Mouse (Mus musculus): ENCODE measurements around the gene Higd2a. TPM values are rescaled to one million over a fixed set of nuclear protein-coding genes. Genes with fewer than 3 reads are reported as not detected.

Gene Higd2a
- total RNA-seq, 1 experiment: 108 TPM

DNA sequence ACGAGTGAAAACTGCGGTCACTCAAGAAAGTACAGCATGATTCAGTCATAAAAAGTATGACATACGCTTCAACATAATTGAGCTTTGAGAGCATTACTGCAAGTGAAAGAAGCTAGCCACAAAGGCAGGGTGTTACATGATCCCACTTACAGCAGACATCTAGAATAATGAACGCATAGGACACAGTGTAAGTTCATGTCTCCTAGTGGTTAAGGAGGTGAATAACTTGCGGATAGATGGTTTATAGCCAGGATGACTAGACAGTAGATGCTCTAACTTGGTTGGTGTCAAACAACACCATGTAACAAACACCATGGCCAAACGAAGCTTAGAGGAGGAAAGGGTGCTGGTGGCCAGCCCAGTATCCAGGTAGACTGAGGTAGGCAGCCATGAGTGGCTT, 27.0 kb downstream of the Higd2a start:
- in situ Hi-C loops (cut with MboI; ENCODE audit: low sequenced_read_pairs in 2 of 2, unreplicated experiment in 2 of 2): no loop called here
- H3K4me3 ChIP-seq (ENCODE audit: insufficient read depth in 1 of 2, low read depth in 1 of 2, low read length in 2 of 2, poor library complexity in 1 of 2, severe bottlenecking in 1 of 2): no peak overlapping the region
- no peaks in the 10 kb centered on the region for H3K9me3 ChIP-seq (ENCODE audit: control insufficient read depth, insufficient read depth, low read depth, low read length)
- no peak overlapping the region for H3K9ac ChIP-seq (ENCODE audit: insufficient read depth, low read depth, low read length, poor library complexity, severe bottlenecking)
- H3K4me1 ChIP-seq (ENCODE audit: control insufficient read depth in 2 of 2, insufficient read depth in 2 of 2, low read length in 2 of 2, poor library complexity in 1 of 2): peaks cover 0 to 4% of the 10 kb centered on the region in 2 experiments; a peak in 1 of 4 replicates
- peak overlapping the region; percentile 36; the same call in 1 of the 2 replicates for H3K27ac ChIP-seq (ENCODE audit: insufficient read depth, low read depth, low read length, poor library complexity, severe bottlenecking)
- no peak for TF ChIP-seq HCFC1 (IDR thresholded peaks at IDR 0.05; ENCODE audit: borderline replicate concordance, insufficient read depth, low read length)
- no peak for TF ChIP-seq MAFK (IDR thresholded peaks at IDR 0.05; ENCODE audit: insufficient read depth, low read depth, low read length)
- no peak for TF ChIP-seq ZNF384 (IDR thresholded peaks at IDR 0.05; ENCODE audit: low read depth, low read length)
- TF ChIP-seq ZC3H11A (IDR thresholded peaks at IDR 0.05; ENCODE audit: borderline replicate concordance, low read depth, low read length): no peak
- TF ChIP-seq CHD2 (IDR thresholded peaks at IDR 0.05; ENCODE audit: low read depth, low read length): no peak
- DNase-seq (ENCODE audit: low read depth, low spot score): no peak
- no peaks in the 10 kb centered on the region for H3K36me3 ChIP-seq (ENCODE audit: control insufficient read depth, insufficient read depth, low read length, poor library complexity, severe bottlenecking)

DNA sequence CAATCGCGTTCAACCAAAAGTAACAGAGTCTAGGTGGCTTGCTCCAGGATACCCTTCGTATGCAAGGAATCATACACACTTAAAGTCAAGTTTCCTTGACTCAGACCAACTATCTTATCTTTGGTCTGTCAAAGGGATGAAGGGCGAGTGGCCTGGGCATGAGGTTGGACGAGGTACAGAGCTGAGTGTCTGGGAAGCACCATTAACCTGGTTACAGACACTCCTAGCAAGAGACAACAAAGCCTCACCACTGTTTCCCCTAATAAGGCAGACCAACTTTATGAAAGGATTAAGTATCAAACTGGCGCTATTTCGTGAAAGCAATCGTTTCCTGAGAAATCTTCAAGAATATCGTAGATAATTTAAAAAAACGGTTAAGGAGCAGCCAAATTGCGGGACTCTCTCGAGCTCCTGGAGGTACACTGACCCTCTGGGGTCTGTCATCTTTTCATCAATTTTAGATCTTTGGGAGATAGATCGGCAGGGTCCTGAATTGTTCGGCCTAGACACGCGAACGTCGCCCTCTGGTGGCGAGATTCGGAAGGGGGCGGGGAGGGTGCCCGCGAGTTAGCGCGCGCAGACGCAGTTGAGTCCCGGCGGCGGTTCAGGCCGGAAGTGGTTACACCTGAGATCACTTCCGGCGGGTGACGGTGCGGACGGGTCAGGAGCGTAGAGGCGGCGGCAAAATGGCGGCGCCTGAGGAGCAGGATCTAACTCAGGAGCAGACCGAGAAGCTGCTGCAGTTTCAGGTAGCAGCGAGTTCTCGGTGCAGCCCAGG, 31.3 kb downstream of the Higd2a start, which contains the start of gene Faf2:
Gene Faf2 (plus strand): TSS at position 630 of the 778 bp plus-strand sequence.
- Histone ChIP-seq H3K4me1 (ENCODE audit: control insufficient read depth in 2 of 2, insufficient read depth in 2 of 2, low read length in 2 of 2, poor library complexity in 1 of 2) (peaks cover 1 to 2% of the 10 kb centered on the region in 2 experiments; a peak in 1 of 4 replicates), H3K27ac (ENCODE audit: insufficient read depth, low read depth, low read length, poor library complexity, severe bottlenecking) (peak within 1 kb of the TSS; percentile 94), H3K36me3 (ENCODE audit: control insufficient read depth, insufficient read depth, low read length, poor library complexity, severe bottlenecking) (no peaks in the 10 kb centered on the region), H3K9me3 (ENCODE audit: control insufficient read depth, insufficient read depth, low read depth, low read length) (no peaks in the 10 kb centered on the region), H3K4me3 (ENCODE audit: insufficient read depth in 1 of 2, low read depth in 1 of 2, low read length in 2 of 2, poor library complexity in 1 of 2, severe bottlenecking in 1 of 2) (peak within 1 kb of the TSS; percentile 92 to 97), H3K9ac (ENCODE audit: insufficient read depth, low read depth, low read length, poor library complexity, severe bottlenecking) (peak within 1 kb of the TSS; percentile 99)
- in situ Hi-C loops (cut with MboI; ENCODE audit: low sequenced_read_pairs in 2 of 2, unreplicated experiment in 2 of 2): no loop called here
- TF ChIP-seq HCFC1 (IDR thresholded peaks at IDR 0.05; ENCODE audit: borderline replicate concordance, insufficient read depth, low read length): peak; percentile 73; the same call in 1 of the 2 replicates
- no peak for TF ChIP-seq ZNF384 (IDR thresholded peaks at IDR 0.05; ENCODE audit: low read depth, low read length)
- TF ChIP-seq MAFK (IDR thresholded peaks at IDR 0.05; ENCODE audit: insufficient read depth, low read depth, low read length): no peak
- TF ChIP-seq CHD2 (IDR thresholded peaks at IDR 0.05; ENCODE audit: low read depth, low read length): peak; percentile 87
- TF ChIP-seq ZC3H11A (IDR thresholded peaks at IDR 0.05; ENCODE audit: borderline replicate concordance, low read depth, low read length): no peak
- DNase-seq (ENCODE audit: low read depth, low spot score): peak; percentile 95

DNA sequence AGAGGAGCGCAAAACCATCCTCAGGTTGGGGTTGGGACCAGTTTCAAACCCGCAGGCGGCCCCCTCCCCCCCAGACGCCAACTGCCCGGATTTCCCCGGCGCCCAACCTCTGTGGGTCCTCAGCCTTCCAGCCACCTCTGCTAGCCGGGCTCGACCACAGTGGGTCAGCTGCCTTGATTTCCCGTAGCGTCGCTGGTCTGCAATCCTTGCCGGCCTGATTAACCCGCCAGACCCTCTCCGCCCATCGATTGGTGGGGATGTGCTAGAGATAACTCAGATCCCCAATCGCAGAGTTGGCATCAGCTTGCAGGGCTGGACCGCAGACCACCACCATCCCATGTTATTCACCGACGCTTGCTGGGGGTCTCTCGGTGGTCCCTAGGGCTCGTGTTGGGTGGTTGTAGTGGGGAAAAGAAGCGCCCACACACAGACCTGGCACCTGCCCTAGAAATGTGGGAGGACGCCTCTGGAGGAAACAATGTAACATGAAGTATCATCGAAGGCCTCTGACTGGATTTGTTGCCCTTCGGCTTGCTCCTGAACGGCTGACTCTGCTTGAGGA, 32.0 kb downstream of the Higd2a start:
- in situ Hi-C loops (cut with MboI; ENCODE audit: low sequenced_read_pairs in 2 of 2, unreplicated experiment in 2 of 2): no loop called here
- Histone ChIP-seq H3K27ac (ENCODE audit: insufficient read depth, low read depth, low read length, poor library complexity, severe bottlenecking) (peak overlapping the region; percentile 94), H3K4me1 (ENCODE audit: control insufficient read depth in 2 of 2, insufficient read depth in 2 of 2, low read length in 2 of 2, poor library complexity in 1 of 2) (peaks cover 1 to 4% of the 10 kb centered on the region in 2 experiments; a peak in 1 of 4 replicates), H3K4me3 (ENCODE audit: insufficient read depth in 1 of 2, low read depth in 1 of 2, low read length in 2 of 2, poor library complexity in 1 of 2, severe bottlenecking in 1 of 2) (peak overlapping the region; percentile 92 to 97), H3K36me3 (ENCODE audit: control insufficient read depth, insufficient read depth, low read length, poor library complexity, severe bottlenecking) (no peaks in the 10 kb centered on the region), H3K9ac (ENCODE audit: insufficient read depth, low read depth, low read length, poor library complexity, severe bottlenecking) (peak overlapping the region; percentile 99), H3K9me3 (ENCODE audit: control insufficient read depth, insufficient read depth, low read depth, low read length) (no peaks in the 10 kb centered on the region)
- DNase-seq (ENCODE audit: low read depth, low spot score): no peak
- TF ChIP-seq HCFC1 (IDR thresholded peaks at IDR 0.05; ENCODE audit: borderline replicate concordance, insufficient read depth, low read length): no peak; the same call in 1 of the 2 replicates

DNA sequence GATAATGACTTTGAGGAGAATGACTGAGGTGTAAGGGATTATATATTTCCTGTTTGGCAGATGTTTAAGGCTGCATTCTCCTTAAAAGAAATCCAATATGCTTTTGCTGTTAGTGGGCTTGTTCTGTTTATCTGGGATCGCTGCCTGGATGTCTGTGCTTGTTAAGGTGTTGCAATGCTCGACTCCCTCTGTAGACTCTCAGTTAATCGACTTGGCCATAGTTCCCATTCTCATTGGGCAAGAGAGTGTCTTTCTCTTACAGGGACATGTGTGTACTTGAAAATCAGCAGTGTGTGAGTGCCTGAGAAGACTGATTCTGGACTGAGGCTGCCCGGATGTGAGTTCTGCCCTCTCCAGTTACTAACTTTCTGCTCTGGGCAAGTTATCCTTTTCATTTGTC, 39.1 kb downstream of the Higd2a start:
- no peak for DNase-seq (ENCODE audit: low read depth, low spot score)
- H3K27ac ChIP-seq (ENCODE audit: insufficient read depth, low read depth, low read length, poor library complexity, severe bottlenecking): no peak overlapping the region
- no peak overlapping the region for H3K4me3 ChIP-seq (ENCODE audit: insufficient read depth in 1 of 2, low read depth in 1 of 2, low read length in 2 of 2, poor library complexity in 1 of 2, severe bottlenecking in 1 of 2)
- peaks cover 0 to 2% of the 10 kb centered on the region in 2 experiments; a peak in 1 of 4 replicates for H3K4me1 ChIP-seq (ENCODE audit: control insufficient read depth in 2 of 2, insufficient read depth in 2 of 2, low read length in 2 of 2, poor library complexity in 1 of 2)
- no peaks in the 10 kb centered on the region for H3K9me3 ChIP-seq (ENCODE audit: control insufficient read depth, insufficient read depth, low read depth, low read length)
- TF ChIP-seq ZNF384 (IDR thresholded peaks at IDR 0.05; ENCODE audit: low read depth, low read length) (no peak), MAFK (IDR thresholded peaks at IDR 0.05; ENCODE audit: insufficient read depth, low read depth, low read length) (no peak), HCFC1 (IDR thresholded peaks at IDR 0.05; ENCODE audit: borderline replicate concordance, insufficient read depth, low read length) (no peak), CHD2 (IDR thresholded peaks at IDR 0.05; ENCODE audit: low read depth, low read length) (no peak), ZC3H11A (IDR thresholded peaks at IDR 0.05; ENCODE audit: borderline replicate concordance, low read depth, low read length) (no peak)
- in situ Hi-C loops (cut with MboI; ENCODE audit: low sequenced_read_pairs in 2 of 2, unreplicated experiment in 2 of 2): no loop called here
- peaks cover 4% of the 10 kb centered on the region; the same call in 1 of the 2 replicates for H3K36me3 ChIP-seq (ENCODE audit: control insufficient read depth, insufficient read depth, low read length, poor library complexity, severe bottlenecking)
- H3K9ac ChIP-seq (ENCODE audit: insufficient read depth, low read depth, low read length, poor library complexity, severe bottlenecking): no peak overlapping the region
